Mouse (Mus musculus) limb, embryonic 12.5 days (tissue): ENCODE results near the gene Pfkfb1. TPM values are rescaled to one million over a fixed set of nuclear protein-coding genes. Genes with fewer than 3 reads are reported as not detected.

Experiments
- microRNA-seq: library from miRNA; unstranded; fragments of <30 nt; microRNA quantifications from one replicate; pipeline ENCODE4, GENCODE M21; 2017
- polyA plus RNA-seq: library from polyadenylated mRNA; unstranded; fragments of >200 nt; fragmentation: Nextera tagmentation; extraction: Ambion mirVana; gene quantifications from 2 replicates; pipeline ENCODE4 v1.2.1, GENCODE M21; 2016

The Pfkfb1 gene
- polyA plus RNA-seq, 1 experiment from 2014 or later, result 7.3 TPM

Small RNA genes within 50 kb of the gene (microRNA-seq; reads per million reads assigned to microRNA genes)
- not detected for gene Mir3620

Other genes starting within 250 kb of the Pfkfb1 start
- 42.0 and 43.8 TPM in 2 replicates for gene Tmem29, start 129.1 kb upstream of the Pfkfb1 start, polyA plus RNA-seq
- 36.9 and 43.3 TPM in 2 replicates for gene Alas2, start 40.9 kb upstream of the Pfkfb1 start, polyA plus RNA-seq
- gene Apex2, start 1.6 kb downstream of the Pfkfb1 start, polyA plus RNA-seq, result 26.6 and 30.9 TPM in 2 replicates
- 39.6 and 45.1 TPM in 2 replicates for gene Tro, start 69.4 kb downstream of the Pfkfb1 start, polyA plus RNA-seq
- 538 and 543 TPM in 2 replicates for gene Maged2, start 226.1 kb downstream of the Pfkfb1 start, polyA plus RNA-seq